Mouse (Mus musculus): ENCODE results near the gene Chp1.
A peak's percentile ranks its signal among the peaks of the same experiment; 100 is the strongest.

DNA sequence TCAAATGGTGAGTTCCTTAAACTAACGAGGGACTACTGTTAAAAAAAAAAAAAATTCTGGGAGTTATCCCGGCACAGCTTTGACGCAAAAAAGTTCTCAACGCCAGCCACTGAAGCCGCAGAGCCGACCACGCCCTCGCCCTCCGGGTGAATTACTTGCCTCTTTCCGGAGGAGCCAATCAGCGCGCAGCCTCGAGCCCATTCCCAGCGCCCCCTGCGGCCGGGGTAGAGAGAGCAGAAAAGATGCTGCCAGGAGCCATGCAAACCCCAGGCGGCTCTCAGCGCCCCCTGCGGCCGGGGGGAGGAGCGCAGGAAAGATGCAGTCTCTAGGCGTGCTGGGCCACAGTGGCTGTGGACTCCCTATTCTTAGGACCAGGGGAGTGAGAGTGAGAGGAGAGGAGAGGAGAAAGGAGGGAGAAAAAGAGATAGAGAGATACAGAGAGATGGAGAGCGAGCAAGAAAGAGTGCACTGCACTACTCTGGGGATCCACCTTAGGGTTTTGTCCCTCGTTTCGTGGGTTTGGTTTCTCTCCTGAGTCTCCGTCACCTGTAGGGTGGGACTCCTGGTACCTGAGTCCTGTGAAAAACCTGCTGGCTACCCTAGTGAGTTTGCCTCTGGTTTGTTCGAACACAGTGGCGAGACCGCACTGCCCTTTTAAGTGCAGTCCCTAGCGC is 512 bp upstream of the Chp1 start:
- TF ChIP-seq POLR2A (IDR thresholded peaks at IDR 0.05; ENCODE audit: borderline replicate concordance, low read depth, low read length) (no peak), CTCF (IDR thresholded peaks at IDR 0.05; ENCODE audit: low read depth, low read length) (peak; percentile 98)

All from bone marrow macrophage, adult 2 months (primary cell).